Mouse (Mus musculus) spleen, embryonic (tissue): Measurements from ENCODE around the gene Mb.
"Not testable (repeated sequence)": the region's sequence is repeated elsewhere in the genome, so short reads cannot be mapped to it uniquely, and the experiment has no call there.

Experiments used
- CTCF ChIA-PET: fragments of 350-600 bp; sonication (Branson Sonifier 250); formaldehyde crosslinking; loops from one replicate; lab custom pipeline; 2022; lab: Charles Lee

The Mb gene

DNA sequence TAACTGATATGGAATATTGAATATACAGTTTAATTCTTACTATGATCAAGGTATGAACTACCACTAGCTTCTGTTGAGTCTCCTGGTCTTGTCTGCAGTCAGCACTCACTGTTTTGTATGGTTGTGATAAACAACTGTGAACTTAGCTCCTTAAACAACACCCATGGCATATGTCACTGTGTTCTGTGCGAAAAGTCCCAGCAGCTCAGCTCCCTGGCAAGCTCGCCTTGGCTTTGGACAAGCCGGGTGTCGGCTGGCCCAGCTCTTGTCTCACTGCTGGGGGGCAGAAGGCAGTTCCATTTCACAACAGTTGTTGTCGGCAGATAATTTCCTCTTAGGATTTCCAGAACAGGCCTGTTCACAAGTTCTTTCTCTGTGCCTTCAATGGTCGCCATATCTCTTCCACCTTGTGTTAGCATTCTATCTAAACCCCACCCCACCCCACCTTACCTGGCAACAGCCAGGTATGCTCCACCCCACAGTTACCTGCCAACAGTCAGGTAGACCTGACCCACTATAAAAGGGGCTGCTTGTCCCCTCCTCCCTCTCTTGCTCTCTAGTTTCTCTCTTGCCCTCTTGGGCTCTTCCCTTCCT lies 14.9 kb upstream of the Mb start:
- CTCF ChIA-PET: no interaction called here

DNA sequence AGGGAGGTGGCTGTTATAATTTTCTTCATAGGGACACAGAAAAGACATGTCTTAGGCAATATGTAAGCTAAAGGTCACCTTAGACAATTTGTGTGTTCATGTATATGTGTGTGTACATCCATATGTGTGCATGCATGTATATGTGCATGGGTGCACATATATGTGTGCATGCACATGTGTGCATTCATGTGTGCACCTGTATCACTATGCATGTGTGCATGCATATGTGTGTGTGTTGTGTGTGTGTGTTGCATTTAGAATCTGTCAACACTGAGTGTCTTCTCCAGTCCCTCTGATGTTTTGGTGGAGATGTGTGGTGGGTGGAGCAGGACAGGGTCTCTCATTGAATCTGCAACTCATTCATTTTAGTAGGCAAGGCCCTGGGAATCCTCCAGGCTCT lies 12.3 kb upstream of the Mb start:
- CTCF ChIA-PET: no interaction called here

DNA sequence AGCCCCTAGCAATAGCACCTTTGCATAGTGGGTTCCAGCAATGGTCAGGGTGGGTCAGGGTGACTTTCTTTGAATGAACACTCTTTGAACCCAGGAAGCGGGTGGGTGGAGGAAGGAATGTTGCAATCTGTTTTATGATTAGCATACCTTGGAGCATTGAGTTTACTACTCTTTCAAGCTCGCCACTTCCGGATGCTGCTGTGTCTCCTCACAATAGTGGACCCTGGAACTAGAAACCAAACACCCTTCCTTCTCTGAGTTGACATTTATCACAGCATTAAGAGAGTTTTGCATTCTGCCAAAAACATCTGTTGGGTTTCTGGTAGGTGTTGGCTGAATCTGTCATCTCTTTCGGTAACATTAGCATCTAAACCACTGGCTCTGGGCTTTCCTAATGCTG lies 8.9 kb upstream of the Mb start:
- CTCF ChIA-PET: not testable (repeated sequence)

DNA sequence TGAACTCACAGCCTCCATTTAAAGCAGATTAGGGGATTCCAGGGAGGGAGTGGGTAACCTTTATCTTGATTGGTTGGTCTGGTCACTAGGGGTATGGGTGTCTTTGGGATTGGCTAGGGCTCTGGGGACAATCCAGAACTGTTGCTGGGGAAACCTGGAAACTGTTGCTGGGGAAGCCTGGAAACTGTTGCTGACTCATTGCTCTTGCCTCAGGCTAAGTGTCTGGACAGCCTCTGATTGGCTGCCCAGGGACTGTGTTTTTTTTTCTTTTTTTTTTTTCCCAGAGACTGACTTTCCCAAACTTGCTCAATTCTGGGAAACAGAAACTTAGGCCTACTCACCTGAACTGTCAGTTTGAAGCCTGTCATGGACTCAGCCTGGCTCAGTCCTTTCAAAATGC lies 8.1 kb upstream of the Mb start:
- CTCF ChIA-PET: no interaction called here

DNA sequence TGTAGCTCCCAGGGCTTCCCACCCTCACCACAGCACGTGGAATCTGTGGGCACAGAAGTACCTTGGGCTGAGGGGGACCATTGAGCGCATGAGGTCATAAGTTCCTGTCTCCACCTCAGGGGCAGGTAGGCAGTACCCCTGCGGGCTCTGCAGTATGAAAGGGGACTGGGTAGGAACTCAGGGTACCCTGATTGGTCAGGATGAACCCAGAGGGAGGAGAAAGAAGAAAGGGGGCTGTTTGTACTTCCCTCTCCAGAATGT lies 6.3 kb upstream of the Mb start:
- CTCF ChIA-PET: no interaction called here

DNA sequence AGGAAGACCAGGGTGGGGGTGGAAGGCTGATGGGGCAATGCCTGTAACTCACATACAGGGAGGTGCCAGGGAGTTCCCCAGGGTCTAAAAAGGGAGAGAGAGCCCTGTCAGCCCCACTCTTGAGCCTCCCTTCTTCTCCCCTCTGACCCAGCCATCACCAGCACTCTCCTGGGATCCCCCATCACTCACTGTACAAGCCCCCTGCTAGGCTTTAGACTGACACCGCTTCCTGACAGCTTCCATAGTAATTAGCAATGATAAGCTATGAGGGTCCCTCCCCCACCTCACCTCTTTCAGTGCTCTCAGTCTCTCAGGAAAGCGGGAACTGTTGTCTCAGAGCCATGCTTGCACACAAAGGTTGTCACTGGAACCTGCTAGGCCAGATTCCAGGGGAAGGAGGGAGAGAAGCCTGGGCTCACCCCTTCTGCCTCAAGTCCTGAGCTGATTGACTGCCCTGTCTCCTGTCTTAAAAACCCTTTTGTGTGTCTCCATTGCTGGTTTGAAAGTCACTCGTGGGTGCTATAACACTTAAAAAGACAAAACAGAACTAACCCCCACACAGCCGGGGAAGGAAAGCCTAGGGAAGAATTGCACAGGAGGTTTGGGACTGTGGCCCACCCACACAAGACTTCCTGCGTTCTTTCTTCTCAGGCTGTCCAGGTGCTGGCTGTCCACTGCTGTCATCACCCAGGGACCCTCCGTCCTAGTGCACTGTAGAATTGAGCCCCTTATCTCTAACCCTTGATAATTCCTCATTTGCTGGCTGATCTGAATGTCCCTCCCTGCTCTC lies 5.7 kb upstream of the Mb start:
- CTCF ChIA-PET: no interaction called here

DNA sequence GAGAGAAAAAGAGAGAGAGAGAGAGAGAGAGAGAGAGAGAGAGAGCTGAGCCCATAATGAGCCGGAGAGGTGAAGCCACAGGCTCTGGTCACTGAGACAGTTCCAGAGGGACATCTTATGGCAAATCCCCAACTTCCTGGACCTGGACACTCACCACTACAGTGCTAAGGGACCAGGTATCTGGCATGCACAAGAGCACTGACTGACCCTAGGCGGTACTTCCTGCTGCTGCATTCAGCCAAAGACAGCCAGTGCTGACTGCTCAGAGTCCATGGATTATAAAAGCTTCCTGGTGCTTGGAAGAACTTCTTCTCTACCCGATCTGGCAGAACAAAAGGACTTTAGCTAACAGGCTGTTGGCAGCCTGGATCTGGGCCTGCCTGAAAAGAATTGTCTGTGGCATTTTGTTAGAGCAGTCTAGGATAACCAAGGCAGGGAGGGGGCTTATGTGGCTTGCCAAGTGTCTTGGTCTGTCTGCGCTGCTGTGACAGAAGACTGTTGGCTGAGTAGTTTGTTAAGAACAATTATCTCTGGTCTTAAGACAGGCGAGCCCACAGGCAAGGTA lies 4.2 kb upstream of the Mb start:
- CTCF ChIA-PET: interaction anchor here (0.5 kb wide), 1 partner anchor 24 kb away, joined by 3 read pairs; no protein-coding TSS in a partner anchor

DNA sequence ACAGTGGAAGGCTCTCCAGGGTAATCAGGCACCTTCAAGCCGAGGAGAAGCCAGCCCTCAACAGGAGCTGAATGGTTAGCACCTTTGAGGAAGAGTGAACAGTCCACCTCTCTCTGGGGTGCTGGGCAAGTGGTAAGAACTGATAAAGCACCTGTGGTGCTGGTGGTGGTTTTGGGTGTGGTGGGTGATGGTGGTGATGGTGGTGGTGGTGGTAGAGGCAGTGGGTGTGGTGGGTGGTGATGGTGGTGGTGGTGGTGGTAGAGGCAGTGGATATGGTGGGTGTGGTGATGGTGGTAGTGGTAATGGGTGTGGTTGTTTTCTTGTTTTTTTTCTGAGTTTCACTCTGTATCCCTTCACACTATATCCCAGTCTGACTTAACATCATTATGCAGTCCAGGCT lies 2.6 kb upstream of the Mb start:
- CTCF ChIA-PET: no interaction called here

DNA sequence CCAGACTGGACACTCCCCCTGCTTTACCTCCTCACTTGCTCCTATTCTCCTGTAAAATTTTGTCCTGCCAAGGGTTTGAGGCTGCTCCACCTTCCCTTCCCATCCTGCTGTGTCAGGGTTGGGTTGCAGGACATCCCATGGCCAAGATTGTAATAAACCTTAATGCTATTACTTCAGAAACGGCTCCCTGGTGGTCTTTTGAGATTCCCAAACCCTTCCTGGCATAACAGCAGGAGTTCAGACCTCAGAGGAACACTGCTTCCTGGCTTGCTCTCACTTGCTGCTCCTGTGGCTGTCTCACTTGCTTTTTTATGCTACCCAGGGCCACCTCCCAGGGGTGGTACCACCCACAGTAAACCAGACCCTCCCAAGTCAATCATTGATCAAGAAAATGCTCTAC lies 1.7 kb upstream of the Mb start:
- CTCF ChIA-PET: no interaction called here

DNA sequence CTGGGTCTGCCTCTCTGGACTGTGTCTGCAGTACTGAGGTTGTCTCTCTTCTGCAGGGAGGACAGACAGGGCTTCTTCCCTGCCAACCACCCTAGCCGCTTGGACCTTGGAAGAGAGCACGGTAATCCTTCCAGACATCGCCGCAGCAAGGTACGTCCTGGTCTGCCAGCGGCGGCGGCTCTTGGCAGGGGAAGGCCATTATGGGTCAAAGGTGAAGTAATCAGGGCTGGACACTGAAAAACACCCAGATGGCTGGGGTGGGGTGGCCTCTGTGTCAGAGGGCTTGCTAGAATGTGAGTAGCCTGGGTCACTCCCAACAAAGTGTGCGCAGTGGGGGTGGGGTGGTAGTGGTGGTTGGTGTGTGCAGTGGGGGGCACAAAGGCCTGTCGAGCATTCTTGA lies 4.9 kb downstream of the Mb start:
- CTCF ChIA-PET: no interaction called here

DNA sequence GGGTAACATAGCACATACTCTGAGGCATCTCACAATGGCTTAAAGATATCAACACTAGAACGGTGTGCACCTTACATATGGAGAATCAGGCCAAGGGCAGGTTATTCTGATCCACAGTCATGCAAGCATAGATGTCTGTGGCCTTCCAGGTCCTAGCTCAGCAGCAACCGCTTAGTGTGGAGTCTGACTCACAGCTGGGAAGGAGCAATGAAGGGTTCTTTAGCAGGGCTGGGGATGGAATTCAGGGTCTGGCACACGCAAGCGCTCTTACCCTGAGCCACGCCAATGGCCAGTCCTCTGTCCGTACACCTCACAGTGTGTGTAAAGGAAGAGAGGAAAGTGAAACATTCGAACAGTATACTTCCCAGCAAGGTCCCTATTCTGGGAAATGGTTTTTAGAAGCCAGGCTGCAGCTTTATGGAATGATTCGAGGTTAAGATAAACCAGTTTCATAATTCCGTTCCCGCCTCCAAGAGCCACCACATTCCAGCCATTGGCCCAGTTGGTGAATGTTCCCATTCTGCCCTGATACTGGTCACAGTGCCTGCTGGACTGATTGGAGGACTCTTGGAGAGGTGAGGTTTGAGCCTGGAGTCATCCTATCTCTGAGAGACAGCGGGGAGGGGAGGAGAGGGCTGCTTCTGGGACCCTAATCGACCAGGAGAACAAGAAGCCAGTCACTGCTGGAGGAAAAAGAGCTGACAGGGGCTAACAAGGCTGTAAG lies 5.7 kb downstream of the Mb start, which contains the start of gene Apol6:
Gene Apol6 (plus strand): TSS at position 133 of the 724 bp plus-strand sequence.
- CTCF ChIA-PET: no interaction called here

DNA sequence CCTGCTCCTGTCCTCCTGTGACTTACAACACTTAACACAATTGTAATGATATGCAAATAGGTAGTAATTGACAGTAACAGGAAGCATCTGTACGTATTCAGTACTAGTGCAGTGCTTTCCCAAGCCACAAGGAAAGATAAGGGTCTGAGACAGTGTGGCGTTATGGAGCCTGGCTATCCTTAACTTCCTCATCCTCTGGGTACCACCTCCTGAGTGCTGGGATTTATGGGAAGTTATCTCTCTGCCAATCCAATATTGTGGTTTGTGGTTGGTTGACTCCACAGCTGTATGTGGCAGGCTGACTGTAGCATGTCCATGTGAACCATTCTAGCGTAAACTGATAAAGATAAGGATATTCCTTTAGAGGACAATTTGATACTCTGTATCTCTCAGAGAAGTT lies 9.7 kb downstream of the Mb start:
- CTCF ChIA-PET: no interaction called here

DNA sequence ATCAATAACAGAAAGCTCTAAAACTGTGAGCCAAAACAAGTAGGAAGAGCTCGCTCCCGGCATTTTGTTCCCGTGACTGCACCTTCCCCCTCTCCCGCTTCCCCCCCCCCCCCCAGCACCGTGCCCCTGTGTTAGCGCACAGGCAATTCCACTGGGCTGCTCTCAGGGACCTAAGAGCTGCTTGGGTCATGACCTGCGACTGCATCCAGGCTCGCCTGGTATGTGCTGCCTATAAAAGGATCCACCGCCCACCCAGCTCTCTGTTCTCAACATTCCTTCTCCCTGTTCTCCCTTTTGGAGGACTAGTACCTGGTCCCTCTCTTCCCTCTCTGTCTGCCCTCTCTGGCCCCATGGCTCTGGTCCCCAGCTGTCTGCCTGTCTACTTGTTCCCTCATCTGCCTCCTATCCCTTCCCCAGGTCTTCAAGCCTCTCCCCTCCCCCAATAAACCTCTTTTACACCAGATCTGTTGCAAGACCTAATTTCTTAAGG lies 11.2 kb downstream of the Mb start:
- CTCF ChIA-PET: no interaction called here

DNA sequence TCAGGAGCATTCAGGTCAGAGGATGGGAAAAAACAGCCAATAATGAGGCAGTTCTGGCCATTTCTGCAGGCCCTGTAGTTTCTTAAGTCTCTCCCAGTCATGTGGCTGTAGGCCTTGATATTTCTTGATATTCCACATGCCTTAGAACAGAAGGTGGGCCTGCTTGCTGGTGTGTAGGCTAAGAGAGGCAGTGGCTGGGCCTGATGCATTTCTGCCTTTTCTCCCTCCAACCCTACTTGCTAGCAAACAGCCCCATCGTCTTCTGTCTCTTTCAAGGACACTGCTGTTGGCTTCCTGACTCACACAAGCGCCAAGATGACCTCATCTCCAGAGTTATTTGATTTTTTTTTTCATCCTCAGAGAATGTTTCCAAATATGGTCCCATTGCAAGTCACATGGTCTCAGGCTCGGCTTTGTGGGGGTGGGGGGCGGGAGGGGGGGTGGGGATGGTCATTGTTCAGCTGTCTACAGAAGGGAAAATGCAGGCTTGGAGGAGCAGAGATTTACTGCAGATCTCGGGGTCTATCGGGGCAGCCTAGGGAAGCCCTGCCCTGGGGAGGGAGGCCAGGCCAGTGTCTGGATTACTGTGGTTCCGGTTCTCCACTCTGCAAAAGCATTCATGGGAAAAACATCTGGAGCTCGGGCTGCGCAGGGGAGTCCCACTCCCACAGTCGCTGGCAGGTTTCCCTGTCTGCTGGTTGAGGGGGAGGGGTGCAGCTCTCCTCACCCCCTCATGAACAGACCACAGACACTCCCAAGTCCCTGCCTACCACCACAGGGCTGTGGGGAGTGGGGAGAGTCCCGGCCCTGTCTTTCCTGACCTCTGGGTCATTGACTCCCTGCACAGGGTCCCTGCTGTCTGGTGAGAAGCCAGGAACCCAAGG lies 12.9 kb downstream of the Mb start:
- CTCF ChIA-PET: no interaction called here

DNA sequence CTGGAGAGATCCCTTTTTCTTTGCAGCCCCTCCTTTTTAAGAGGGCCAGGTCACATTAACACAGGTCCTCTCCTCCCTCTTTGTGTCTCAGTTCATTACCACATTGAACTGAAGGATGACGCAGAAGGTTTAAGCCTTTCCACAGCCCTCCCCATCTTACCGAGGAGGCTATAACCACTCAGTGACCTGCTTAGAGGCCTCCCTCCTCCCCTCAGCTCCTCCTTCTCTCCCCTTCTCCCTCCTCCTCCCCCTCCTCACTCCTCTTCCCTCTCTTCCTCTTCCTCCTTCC lies 13.5 kb downstream of the Mb start:
- CTCF ChIA-PET: no interaction called here

DNA sequence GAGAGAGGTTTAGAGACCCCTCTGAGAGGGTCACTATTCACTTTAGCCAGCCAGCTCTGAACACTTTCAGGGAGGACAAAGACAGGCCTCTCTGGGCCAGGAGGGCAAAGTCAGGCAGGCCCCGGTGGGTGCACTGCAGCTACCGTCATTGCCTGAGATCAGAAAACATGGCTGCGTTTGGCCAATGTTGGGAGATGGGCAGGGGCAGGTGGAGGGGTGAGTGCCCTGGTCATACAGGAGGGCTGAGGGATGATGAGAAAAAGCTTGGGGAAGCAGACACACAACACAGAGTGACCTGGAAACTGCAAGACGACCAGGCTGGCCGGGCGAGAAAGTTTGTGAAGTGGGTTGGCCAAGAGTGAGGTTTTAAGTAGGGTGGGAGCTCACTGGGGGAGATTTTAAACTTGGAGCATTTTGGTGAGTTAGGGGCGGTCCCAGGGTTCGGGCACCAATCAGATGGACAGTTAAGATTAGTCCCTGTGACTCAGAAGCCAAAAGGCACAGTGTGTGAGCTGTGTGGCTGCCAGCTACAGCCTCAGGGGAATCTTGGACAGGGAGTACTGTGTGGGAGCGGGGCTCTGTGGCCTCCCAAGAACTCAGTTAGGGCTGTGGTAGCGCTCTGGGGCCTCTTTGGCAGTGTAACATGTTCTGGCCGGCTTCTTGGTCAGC lies 14.0 kb downstream of the Mb start:
- CTCF ChIA-PET: no interaction called here

DNA sequence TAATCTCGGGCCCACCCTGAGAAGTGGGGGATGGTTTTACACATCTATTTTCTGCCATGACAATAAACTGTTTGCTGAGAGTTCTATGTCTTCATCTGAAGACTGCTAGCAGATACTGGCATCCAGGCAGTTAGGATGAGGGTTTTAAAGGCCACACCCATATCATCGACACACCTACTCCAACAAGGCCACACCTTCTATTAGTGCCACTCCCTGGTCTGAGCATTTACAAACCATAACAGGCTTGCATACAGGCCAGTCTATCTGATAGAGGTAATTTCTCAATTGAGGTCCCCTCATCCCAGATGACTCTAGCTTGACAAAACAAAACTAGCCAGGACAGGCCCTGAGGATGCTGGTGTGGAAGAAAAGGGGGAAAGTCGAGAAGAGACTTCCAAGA lies 14.8 kb downstream of the Mb start:
- CTCF ChIA-PET: no interaction called here

DNA sequence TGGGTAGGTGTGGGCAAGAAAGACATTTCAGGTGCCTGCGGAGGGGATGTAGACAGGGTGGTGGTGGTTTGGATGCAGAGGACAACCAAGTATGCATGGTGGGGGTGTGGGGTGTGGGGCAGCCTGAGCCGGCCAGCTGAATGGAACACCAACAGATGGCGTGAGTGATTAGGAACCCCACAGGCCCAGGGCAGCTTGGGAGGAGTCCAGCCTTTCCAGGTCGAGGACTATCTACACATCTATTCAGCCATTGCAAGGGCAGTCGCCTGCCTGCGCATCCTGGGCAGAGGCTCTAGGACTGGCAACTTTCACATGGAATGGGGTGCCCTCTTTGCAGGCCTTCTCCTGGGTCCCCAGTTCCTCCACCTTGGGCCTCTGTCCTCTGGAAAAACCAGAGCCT lies 15.9 kb downstream of the Mb start:
- CTCF ChIA-PET: no interaction called here

DNA sequence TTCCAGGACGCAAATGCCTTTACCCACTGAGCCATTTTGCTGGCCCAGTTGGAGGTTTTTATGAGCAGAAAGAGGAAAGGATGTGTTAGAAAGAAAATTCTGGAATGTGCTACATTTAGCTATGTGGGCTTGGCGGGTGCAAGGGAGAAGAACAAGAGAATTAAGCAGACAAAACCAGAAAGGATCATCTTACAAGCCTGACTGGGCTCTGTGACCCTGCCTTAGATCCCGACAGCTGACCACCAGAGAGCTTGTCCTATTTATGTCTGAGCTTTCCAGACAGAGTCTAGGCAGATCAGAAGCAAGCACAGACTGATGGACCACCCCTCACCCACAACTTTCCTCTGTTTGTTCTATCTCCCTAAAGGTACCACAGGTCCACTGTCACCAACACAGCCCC lies 19.2 kb downstream of the Mb start:
- CTCF ChIA-PET: no interaction called here

DNA sequence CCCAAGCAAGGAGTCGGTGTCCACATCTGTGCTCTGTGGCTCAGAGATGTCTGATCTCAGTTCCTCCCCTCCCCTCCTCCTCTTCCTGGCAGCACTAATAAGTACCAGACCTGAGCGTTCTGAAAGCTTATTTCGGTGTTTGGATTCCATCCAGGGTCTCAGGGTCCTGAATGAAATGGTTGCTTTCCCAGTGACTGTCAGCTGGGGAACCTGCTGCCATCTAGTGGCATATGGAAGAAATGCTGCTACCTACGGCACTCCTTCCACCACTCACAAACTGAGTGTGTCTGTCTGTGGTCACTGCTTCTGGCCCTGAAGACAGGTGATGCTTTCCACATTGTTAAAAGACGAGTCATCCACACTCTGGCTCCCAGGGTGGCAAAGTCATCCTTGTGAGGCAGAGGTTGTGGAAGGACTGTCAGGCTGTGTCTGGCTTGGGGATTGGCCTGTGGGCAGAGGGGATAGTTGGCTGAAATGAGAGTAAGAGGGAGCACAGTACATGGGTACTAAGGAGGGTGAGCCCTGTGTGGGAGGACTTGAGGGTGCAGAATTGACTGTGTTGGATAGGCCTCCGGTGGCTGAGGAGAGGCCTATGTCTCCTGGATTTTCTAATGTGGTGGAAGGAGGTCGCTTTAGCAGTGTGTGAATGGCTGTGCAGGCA lies 21.0 kb downstream of the Mb start:
- CTCF ChIA-PET: no interaction called here

DNA sequence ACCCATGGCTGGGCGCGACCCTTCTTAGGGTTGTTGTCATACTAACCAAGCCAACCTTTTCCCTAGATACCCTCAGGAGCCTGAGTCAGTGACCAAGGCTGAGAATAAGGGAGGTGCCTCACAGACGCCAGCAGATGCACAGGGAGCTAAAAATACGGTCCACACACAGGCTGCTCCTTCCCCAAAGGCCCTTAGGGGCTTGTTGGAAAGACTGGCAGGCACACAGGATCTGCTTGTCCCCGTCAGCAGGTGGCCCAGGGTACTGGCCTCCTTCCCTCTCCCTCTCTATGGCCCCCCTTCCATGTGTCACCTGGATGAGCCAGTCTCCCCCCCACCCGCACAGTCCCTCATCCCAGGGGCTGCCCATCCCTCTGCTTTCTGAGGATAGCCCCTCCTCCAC lies 22.8 kb downstream of the Mb start:
- CTCF ChIA-PET: no interaction called here
